Mouse (Mus musculus) bone marrow, adult 2 months (tissue): ENCODE data around the gene Dlg1.

Experiments
- CTCF ChIP-seq: fragments of 200-500 bp; IDR thresholded peaks from 2 replicates; pipeline ENCODE4 v1.5.1; 2011; ENCODE audit warnings: low read length, control low read depth; ENCODE audit not compliant: control insufficient read depth, insufficient read depth
- POLR2A ChIP-seq: fragments of 200-500 bp; IDR thresholded peaks from 2 replicates; pipeline ENCODE4 v1.6.1; 2011; ENCODE audit warnings: low read depth, mild to moderate bottlenecking, control low read depth, low read length, borderline replicate concordance; ENCODE audit not compliant: control insufficient read depth

GRCm38 (mm10) chr16:31650788-31651187, 12.5 kb upstream of the Dlg1 start:
- TF ChIP-seq CTCF: no peak
- TF ChIP-seq POLR2A: no peak
